ENCODE assay signal across 27 mouse cellular contexts in the genomic region with DNA sequence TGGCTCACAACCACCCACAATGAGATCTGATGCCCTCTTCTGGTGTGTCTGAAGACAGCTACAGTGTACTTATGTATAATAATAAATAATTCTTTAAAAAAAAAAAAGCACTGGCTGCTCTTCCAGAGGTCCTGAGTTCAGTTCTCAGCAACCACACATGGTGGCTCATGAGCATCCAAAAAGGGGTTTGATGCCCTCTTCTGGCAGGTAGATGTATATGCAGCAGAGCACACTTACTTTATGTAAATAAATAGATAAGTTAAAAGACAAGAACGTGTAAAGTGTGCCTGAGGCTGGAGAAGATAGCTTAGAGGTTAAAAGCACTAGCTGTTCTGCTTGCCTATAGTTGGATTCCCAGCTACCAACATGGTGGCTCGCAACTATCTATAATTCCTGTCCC. TPM values are rescaled to one million over a fixed set of nuclear protein-coding genes. Genes with fewer than 3 reads are reported as not detected.
DNase-seq lines count a peak whose midpoint lies in the region; ATAC-seq and TF ChIP-seq lines count a peak whose summit lies in the region.
"Had no signal": no experiment of that assay in that cellular context is flagged by ENCODE, and none has a peak within 500 bp of the region (broad histone marks: within the 10 kb centered on the region; RNA-seq: fewer than 3 reads in every experiment).

No protein-coding gene starts in this region.

- intact Hi-C loops in heart, adult 2 months (cut with DNase I): no loop called here

- H3K9me3 ChIP-seq in forebrain, embryonic 14.5 days (replicated peaks; ENCODE audit: control insufficient read depth, low read length): no peaks in the 10 kb centered on the region
- H3K9me3 ChIP-seq: embryonic facial prominence, embryonic 10.5 days; forebrain, embryonic 13.5 days; heart, embryonic 10.5 days; intestine, embryonic 15.5 days had no signal

- 0 out of 2 replicates have a peak, but pooled peaks have one; percentile 5 for TF ChIP-seq CTCF in heart, adult 2 months (IDR thresholded peaks at IDR 0.05)

- no peaks in the 10 kb centered on the region for H3K27me3 ChIP-seq in heart, adult 2 months (ENCODE audit: control insufficient read depth, insufficient read depth, low read length)
- no peaks in the 10 kb centered on the region for H3K27me3 ChIP-seq in forebrain, embryonic 14.5 days (replicated peaks; ENCODE audit: control insufficient read depth, insufficient read depth, low read length)
- H3K27me3 ChIP-seq: forebrain, embryonic 13.5 days; hindbrain, embryonic 12.5 days; intestine, embryonic 15.5 days had no signal

- TF ChIP-seq EP300 in heart, adult 2 months (IDR thresholded peaks at IDR 0.05; ENCODE audit: insufficient read depth, low read depth, low read length): no peak

- no peaks in the 10 kb centered on the region for H3K4me1 ChIP-seq in heart, adult 2 months (ENCODE audit: control insufficient read depth, insufficient read depth, low read length)
- no peaks in the 10 kb centered on the region for H3K4me1 ChIP-seq in forebrain, embryonic 14.5 days (ENCODE audit: control insufficient read depth, insufficient read depth, low read length)
- H3K4me1 ChIP-seq: embryonic facial prominence, embryonic 10.5 days; forebrain, embryonic 13.5 days; heart, embryonic 10.5 days; hindbrain, embryonic 12.5 days; intestine, embryonic 15.5 days had no signal

- DNase-seq in heart, adult 2 months: no peak
- no peak for DNase-seq in heart, adult 18-20 months
- DNase-seq in 416B (ENCODE audit: low read depth) (peak; percentile 40), ES-CJ7 (ENCODE audit: low read depth, low spot score) (peak; percentile 20)
- peak; percentile 19 for DNase-seq in induced T-regulatory cell, adult 2 months (ENCODE audit: low read depth)
- DNase-seq in forebrain, embryonic 14.5 days (ENCODE audit: low spot score): no peak
- DNase-seq in lung, postnatal 14 days: no peak
- DNase-seq in urinary bladder, postnatal 14 days (ENCODE audit: low spot score): no peak
- DNase-seq: adrenal gland, postnatal 25 days; cerebellum, adult 18-20 months; cerebellum, adult 9-11 months; cerebellum, postnatal 36 days; gastrocnemius, adult 2 months; gastrocnemius, postnatal 25 days; heart, postnatal 10 days; heart, postnatal 4 days had no signal

- no peaks in the 10 kb centered on the region for H3K79me2 ChIP-seq in heart, adult 2 months (replicated peaks; ENCODE audit: control insufficient read depth, insufficient read depth, low read length)

- no peak overlapping the region for H3K4me3 ChIP-seq in heart, adult 2 months
- H3K4me3 ChIP-seq in forebrain, embryonic 14.5 days (ENCODE audit: low read depth, low read length): no peak overlapping the region
- H3K4me3 ChIP-seq: embryonic facial prominence, embryonic 10.5 days; forebrain, embryonic 13.5 days; gastrocnemius, adult 2 months; heart, embryonic 10.5 days; hindbrain, embryonic 12.5 days; intestine, embryonic 15.5 days had no signal

- H3K27ac ChIP-seq in heart, adult 2 months: no peak overlapping the region
- no peak overlapping the region for H3K27ac ChIP-seq in forebrain, embryonic 14.5 days (ENCODE audit: low read depth, low read length)
- H3K27ac ChIP-seq: embryonic facial prominence, embryonic 10.5 days; forebrain, embryonic 13.5 days; gastrocnemius, adult 2 months; heart, embryonic 10.5 days; hindbrain, embryonic 12.5 days; intestine, embryonic 15.5 days had no signal

- H3K36me3 ChIP-seq in heart, adult 2 months (ENCODE audit: control insufficient read depth, insufficient read depth, low read length): no peaks in the 10 kb centered on the region
- H3K36me3 ChIP-seq in forebrain, embryonic 14.5 days (ENCODE audit: control insufficient read depth, insufficient read depth, low read length): no peaks in the 10 kb centered on the region
- H3K36me3 ChIP-seq: embryonic facial prominence, embryonic 10.5 days; heart, embryonic 10.5 days; hindbrain, embryonic 12.5 days; intestine, embryonic 15.5 days had no signal

- TF ChIP-seq POLR2A in heart, adult 2 months (IDR thresholded peaks at IDR 0.05; ENCODE audit: insufficient read depth, low read depth, low read length): no peak

- 65% methylated on average over 2 of the region's 2 CpGs for WGBS in heart, adult 2 months
- 79% methylated on average over 2 of the region's 2 CpGs for WGBS in forebrain, embryonic 14.5 days

- H3K4me2 ChIP-seq in forebrain, embryonic 14.5 days (ENCODE audit: low read length): no peak overlapping the region
- H3K4me2 ChIP-seq: forebrain, embryonic 13.5 days; hindbrain, embryonic 12.5 days; intestine, embryonic 15.5 days had no signal

- no peak overlapping the region for H3K9ac ChIP-seq in heart, adult 2 months (ENCODE audit: low read depth, low read length)
- H3K9ac ChIP-seq in forebrain, embryonic 14.5 days (ENCODE audit: low read length): no peak overlapping the region
- H3K9ac ChIP-seq: forebrain, embryonic 13.5 days; hindbrain, embryonic 12.5 days; intestine, embryonic 15.5 days had no signal

- ATAC-seq in forebrain, embryonic 14.5 days: no peak
- ATAC-seq: activated CD4-positive, CD25-positive, alpha-beta regulatory T cell, adult 4 months; forebrain, embryonic 13.5 days; hindbrain, embryonic 16.5 days; intestine, embryonic 15.5 days had no signal

RNA-seq across cellular contexts. Expression of a gene that starts 6.5 kb away (rescaled TPM):
- not detected for total RNA-seq in heart, adult 2 months (2021)
- polyA plus RNA-seq in heart, adult 2 months (2012; rRNA removed): not detected in 2 replicates
- total RNA-seq in heart, adult 18-20 months (2021): not detected
- polyA plus RNA-seq in forebrain, embryonic 14.5 days (2014; fragmentation: Nextera tagmentation; extraction: Ambion mirVana): 0.46 TPM in 1 of 2 replicates, not detected in the other
- total RNA-seq: adrenal gland, adult 18-20 months; adrenal gland, postnatal 25 days; gastrocnemius, adult 2 months; gastrocnemius, postnatal 25 days; granulocyte monocyte progenitor cell, adult 5-6 weeks; heart, postnatal 10 days; heart, postnatal 4 days had no signal
- polyA plus RNA-seq: activated CD4-positive, CD25-positive, alpha-beta regulatory T cell, adult 4 months; embryonic facial prominence, embryonic 10.5 days; embryonic facial prominence, embryonic 14.5 days; forebrain, embryonic 13.5 days; heart, embryonic 10.5 days; heart, embryonic 14.5 days; hindbrain, embryonic 12.5 days had no signal

RNA-seq across cellular contexts. Expression of a gene that starts 46.9 kb away (rescaled TPM):
- under 1 TPM; 0.23 to 0.27 TPM for total RNA-seq in heart, adult 2 months (2021)
- polyA plus RNA-seq in heart, adult 2 months (2012; rRNA removed): 0.26 and 0.43 TPM in 2 replicates
- not detected for total RNA-seq in heart, adult 18-20 months (2021)
- 0.11 and 0.19 TPM in 2 replicates for polyA plus RNA-seq in forebrain, embryonic 14.5 days (2014; fragmentation: Nextera tagmentation; extraction: Ambion mirVana)
- total RNA-seq: adrenal gland, adult 18-20 months; adrenal gland, postnatal 25 days; gastrocnemius, adult 2 months; gastrocnemius, postnatal 25 days; heart, postnatal 10 days had no signal

RNA-seq across cellular contexts. Expression of a gene that starts 49.8 kb away (rescaled TPM):
- total RNA-seq in heart, adult 2 months (2021): 1 to 10 TPM; 3.6 to 3.9 TPM
- 4.6 and 6.1 TPM in 2 replicates for polyA plus RNA-seq in heart, adult 2 months (2012; rRNA removed)
- 1 to 10 TPM; 4.0 to 4.5 TPM for total RNA-seq in heart, adult 18-20 months (2021)
- 42.8 and 47.7 TPM in 2 replicates for polyA plus RNA-seq in forebrain, embryonic 14.5 days (2014; fragmentation: Nextera tagmentation; extraction: Ambion mirVana)

Comparison
In these comparisons a context has a peak if more than half of its experiments do, and no peak if none do; other contexts are left out.
1. DNase-seq: peak in 416B (single experiment), ES-CJ7 (single experiment) and induced T-regulatory cell, adult 2 months (single experiment); none in heart, adult 2 months (0 of 2), heart, adult 18-20 months (0 of 2), forebrain, embryonic 14.5 days (single experiment), lung, postnatal 14 days (single experiment) and urinary bladder, postnatal 14 days (single experiment).